Mouse (Mus musculus) ES-E14 (cell line): Measurements from ENCODE around the gene Rcc2. TPM values are rescaled to one million over a fixed set of nuclear protein-coding genes. Genes with fewer than 3 reads are reported as not detected.

ENCODE experiments used
- DNase-seq: peaks from one replicate; pipeline ENCODE4 v3.0.0-alpha.2; 2013; ENCODE audit warnings: low read depth, low spot score
- H3K27ac ChIP-seq: 2 replicates; pipeline ENCODE4 v1.5.1; 2012; ENCODE audit warnings: low read depth, mild to moderate bottlenecking, low read length, moderate library complexity, mixed read lengths; ENCODE audit not compliant: poor library complexity, insufficient read depth, severe bottlenecking
- H3K36me3 ChIP-seq: 2 replicates; pipeline ENCODE4 v1.6.1; 2012; ENCODE audit warnings: mild to moderate bottlenecking, low read length, moderate library complexity, mixed read lengths; ENCODE audit not compliant: control insufficient read depth, poor library complexity, insufficient read depth, severe bottlenecking
- H3K4me1 ChIP-seq, 2 experiments: fragments of 150-350 bp in 1 of 2; sonication (generic) in 1 of 2; 2 replicates each; pipeline ENCODE4 v1.6.1; 2012; ENCODE audit warnings: low read length in 2 of 2, mild to moderate bottlenecking in 1 of 2, mixed read lengths in 1 of 2; ENCODE audit not compliant: control insufficient read depth in 2 of 2, insufficient read depth in 2 of 2, poor library complexity in 1 of 2
- H3K4me3 ChIP-seq, 2 experiments: fragments of 150-350 bp in 1 of 2; sonication (generic) in 1 of 2; 2 replicates each; pipeline ENCODE4 v1.5.1; 2012; ENCODE audit warnings: low read length in 2 of 2, low read depth in 1 of 2, mild to moderate bottlenecking in 1 of 2, mixed read lengths in 1 of 2; ENCODE audit not compliant: insufficient read depth in 1 of 2, poor library complexity in 1 of 2, severe bottlenecking in 1 of 2
- H3K9ac ChIP-seq: 2 replicates; pipeline ENCODE4 v1.6.1; 2012; ENCODE audit warnings: low read depth, mild to moderate bottlenecking, low read length, mixed read lengths; ENCODE audit not compliant: poor library complexity, insufficient read depth, severe bottlenecking
- H3K9me3 ChIP-seq: fragments of 150-350 bp; sonication (generic); 2 replicates; pipeline ENCODE4 v1.6.1; 2012; ENCODE audit warnings: low read depth, mild to moderate bottlenecking, low read length; ENCODE audit not compliant: control insufficient read depth, insufficient read depth
- CHD2 ChIP-seq: IDR thresholded peaks from 2 replicates; pipeline ENCODE4 v1.6.1; 2014; ENCODE audit warnings: mild to moderate bottlenecking, low read depth, low read length, inconsistent platforms
- HCFC1 ChIP-seq: IDR thresholded peaks from 2 replicates; pipeline ENCODE4 v1.6.1; 2012; ENCODE audit warnings: low read length, inconsistent platforms, borderline replicate concordance; ENCODE audit not compliant: insufficient read depth
- MAFK ChIP-seq: IDR thresholded peaks from 2 replicates; pipeline ENCODE4 v1.6.1; 2014; ENCODE audit warnings: mild to moderate bottlenecking, low read depth, low read length, inconsistent platforms; ENCODE audit not compliant: insufficient read depth
- ZC3H11A ChIP-seq: IDR thresholded peaks from 2 replicates; pipeline ENCODE4 v1.6.1; 2012; ENCODE audit warnings: low read depth, mild to moderate bottlenecking, inconsistent platforms, low read length, borderline replicate concordance
- ZNF384 ChIP-seq: IDR thresholded peaks from 2 replicates; pipeline ENCODE4 v1.6.1; 2012; ENCODE audit warnings: low read depth, low read length, inconsistent platforms
- in situ Hi-C, 2 experiments: fragments of 600-800 bp; cut with MboI; formaldehyde crosslinking; loops; one replicate each; pipeline ENCODE4 v1.15.1; 2025; ENCODE audit warnings: low sequenced_read_pairs in 2 of 2, inconsistent platforms in 1 of 2; ENCODE audit not compliant: unreplicated experiment in 2 of 2
- total RNA-seq: library from RNA; depleted of rRNA; stranded (reverse); fragments of 300-350 nt; gene quantifications from 2 replicates; pipeline ENCODE4 v1.2.3, GENCODE M21; 2012; rRNA removed

Rcc2 gene
- total RNA-seq, 1 experiment, result 250 TPM

DNA sequence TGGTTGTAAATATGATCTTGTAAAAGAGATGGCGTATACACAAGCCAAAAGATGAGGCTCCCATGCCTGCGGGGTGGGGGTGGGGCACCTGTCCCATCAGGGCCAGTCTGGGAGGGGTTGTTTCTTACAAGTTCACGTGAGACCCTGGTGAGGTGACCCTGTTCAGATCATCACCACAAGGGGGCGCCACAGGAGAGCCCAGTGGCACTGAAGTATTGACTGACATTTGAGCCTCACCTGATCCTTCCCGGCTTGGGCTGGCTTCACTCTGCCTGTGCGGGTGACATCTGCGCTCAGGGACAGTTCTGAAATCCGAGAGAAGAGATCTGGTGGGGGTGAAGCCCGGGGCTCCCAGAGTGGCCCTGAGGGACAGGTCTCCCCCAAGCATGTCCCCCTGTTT, 62.8 kb downstream of the Rcc2 start:
- H3K27ac ChIP-seq, result no peak overlapping the region
- TF ChIP-seq CHD2 (no peak), HCFC1 (no peak), MAFK (no peak), ZNF384 (no peak), ZC3H11A (0 out of 2 replicates have a peak, but pooled peaks have one; percentile 26)
- H3K4me3 ChIP-seq, result no peak overlapping the region
- H3K4me1 ChIP-seq, result no peaks in the 10 kb centered on the region
- in situ Hi-C loops, result no loop called here
- no peak overlapping the region for H3K9ac ChIP-seq
- no peaks in the 10 kb centered on the region for H3K9me3 ChIP-seq
- peak; percentile 78 for DNase-seq
- H3K36me3 ChIP-seq, result no peaks in the 10 kb centered on the region

DNA sequence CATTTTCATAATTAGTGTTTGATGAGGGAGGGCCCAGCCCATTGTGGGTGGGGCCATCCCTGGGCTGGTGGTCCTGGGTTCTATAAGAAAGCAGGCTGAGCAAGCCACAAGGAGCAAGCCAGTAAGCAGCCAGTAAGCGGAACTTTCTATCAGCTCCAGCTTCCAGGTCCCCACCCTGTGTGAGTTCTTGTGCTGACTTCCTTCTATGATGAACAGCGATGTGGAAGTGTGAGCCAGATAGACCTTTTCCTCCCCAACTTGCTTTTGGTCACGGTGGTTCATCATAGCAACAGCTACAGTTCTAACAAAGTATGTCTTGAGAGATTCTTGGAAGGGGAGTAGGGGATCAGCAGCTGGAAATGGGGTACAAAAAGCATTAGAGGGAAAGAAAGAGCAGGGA, 65.6 kb downstream of the Rcc2 start:
- no peak overlapping the region for H3K27ac ChIP-seq
- TF ChIP-seq ZNF384 (no peak), MAFK (no peak), CHD2 (no peak), ZC3H11A (no peak)
- in situ Hi-C loops, result no loop called here
- no peak overlapping the region for H3K4me3 ChIP-seq
- no peaks in the 10 kb centered on the region for H3K9me3 ChIP-seq
- H3K9ac ChIP-seq, result no peak overlapping the region
- no peaks in the 10 kb centered on the region for H3K36me3 ChIP-seq
- peaks cover 0 to 10% of the 10 kb centered on the region in 2 experiments; a peak in 1 of 4 replicates for H3K4me1 ChIP-seq
- no peak for DNase-seq

DNA sequence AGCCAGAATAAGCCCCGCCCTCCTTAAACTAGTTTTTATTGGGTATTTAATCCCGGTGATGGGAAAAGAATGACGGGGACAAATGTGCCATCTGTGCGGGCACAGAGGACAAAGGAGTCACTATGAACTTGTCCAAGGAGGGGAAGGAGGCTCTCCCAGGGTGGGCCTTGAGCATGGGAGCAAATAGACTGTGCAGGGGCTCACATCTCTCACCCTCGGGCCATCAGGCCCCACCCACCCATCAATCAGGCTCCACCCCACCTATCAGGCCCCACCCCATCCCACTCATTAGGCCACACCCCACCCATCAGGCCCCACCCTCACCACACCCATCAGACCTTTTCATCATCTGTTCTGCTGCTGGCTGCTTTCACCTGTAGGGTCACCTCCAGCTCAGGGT, 68.6 kb downstream of the Rcc2 start:
- Histone ChIP-seq H3K9ac (no peak overlapping the region), H3K9me3 (no peaks in the 10 kb centered on the region), H3K4me1 (peaks cover 0 to 20% of the 10 kb centered on the region in 2 experiments; a peak in 1 of 4 replicates), H3K36me3 (no peaks in the 10 kb centered on the region), H3K27ac (no peak overlapping the region), H3K4me3 (0 out of 4 replicates have a peak overlapping the region, but pooled peaks of 1 of the 2 experiments have one; percentile 33)
- in situ Hi-C loops, result no loop called here
- DNase-seq, result no peak
- TF ChIP-seq HCFC1 (no peak), CHD2 (no peak)

DNA sequence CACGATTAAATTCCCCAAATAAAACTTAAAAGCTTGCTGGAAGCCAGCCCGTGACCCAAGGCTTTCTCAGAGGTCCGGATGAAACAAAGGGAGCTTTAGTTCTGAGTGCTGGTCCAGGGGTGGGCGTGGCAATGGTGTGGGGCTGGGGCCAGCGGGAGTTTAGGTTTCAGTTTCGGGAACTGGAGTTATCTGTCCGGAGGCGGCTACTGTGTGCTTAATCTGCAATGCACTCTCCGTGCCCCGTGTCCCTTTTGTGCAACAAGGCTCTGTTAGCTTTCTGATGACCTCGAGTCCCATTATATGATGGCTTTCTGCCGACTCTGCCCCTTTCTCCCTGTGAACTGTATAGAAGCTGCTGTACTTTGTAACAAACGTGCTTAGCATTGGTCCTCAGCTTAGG, 70.1 kb downstream of the Rcc2 start:
- Histone ChIP-seq H3K4me3 (no peak overlapping the region), H3K9ac (no peak overlapping the region), H3K9me3 (no peaks in the 10 kb centered on the region), H3K4me1 (peaks cover 0 to 23% of the 10 kb centered on the region in 2 experiments; a peak in 1 of 4 replicates), H3K36me3 (no peaks in the 10 kb centered on the region), H3K27ac (no peak overlapping the region)
- 0 out of 2 replicates have a peak, but pooled peaks have one; percentile 8 for TF ChIP-seq MAFK
- TF ChIP-seq ZNF384, result no peak
- TF ChIP-seq ZC3H11A, result no peak
- in situ Hi-C loops, result no loop called here
- no peak for DNase-seq

DNA sequence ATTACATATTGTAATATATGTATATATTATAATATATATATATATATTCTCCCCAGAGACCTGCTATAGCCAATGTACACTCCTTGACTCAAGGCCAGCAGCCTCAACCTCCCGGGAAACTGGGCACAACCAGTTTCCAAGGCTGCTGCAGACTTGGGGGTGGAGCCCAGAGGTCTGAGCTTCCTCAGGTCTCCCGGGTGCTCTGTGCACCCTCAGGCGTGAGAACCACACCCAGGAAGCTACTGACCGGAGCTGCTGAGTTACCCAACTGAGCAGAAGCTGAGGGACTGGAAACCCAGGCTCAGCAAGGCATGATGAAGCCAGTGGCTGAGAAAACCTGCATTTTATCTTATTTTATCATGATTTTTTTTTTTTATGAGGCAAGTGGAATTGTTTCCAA, 70.8 kb downstream of the Rcc2 start:
- Histone ChIP-seq H3K9ac (no peak overlapping the region), H3K4me3 (no peak overlapping the region), H3K4me1 (peaks cover 0 to 23% of the 10 kb centered on the region in 2 experiments; a peak in 1 of 4 replicates), H3K9me3 (no peaks in the 10 kb centered on the region), H3K36me3 (no peaks in the 10 kb centered on the region), H3K27ac (no peak overlapping the region)
- TF ChIP-seq HCFC1 (no peak), ZNF384 (no peak), MAFK (no peak), ZC3H11A (no peak), CHD2 (no peak)
- no peak for DNase-seq
- in situ Hi-C loops, result no loop called here

Other genes with a start within 250 kb of the Rcc2 start
- 14.8 and 20.0 TPM in 2 replicates for gene Arhgef10l, start 34.5 kb upstream of the Rcc2 start, total RNA-seq
- gene Padi6, start 42.1 kb downstream of the Rcc2 start, total RNA-seq, result 0.09 and 0.21 TPM in 2 replicates
- gene Padi4, start 73.7 kb downstream of the Rcc2 start, total RNA-seq, result 1.7 and 2.1 TPM in 2 replicates
- gene Padi3, start 110.1 kb downstream of the Rcc2 start, total RNA-seq, result 1.2 and 1.6 TPM in 2 replicates
- 0.09 and 0.16 TPM in 2 replicates for gene Padi1, start 145.2 kb downstream of the Rcc2 start, total RNA-seq
- 0.94 and 1.7 TPM in 2 replicates for gene Padi2, start 205.8 kb downstream of the Rcc2 start, total RNA-seq